In genomic region chr2:164418308-164418875, GRCm38 (mm10) we compare ENCODE assay signal across 1 mouse cellular context.
TF ChIP-seq lines count a peak whose summit lies in the region.

No protein-coding gene starts in this region.

TF ChIP-seq in CH12.LX, 34 proteins besides CTCF, POLR2A, EP300 and RAD21:
- TF ChIP-seq TCF12 (IDR thresholded peaks at IDR 0.05; ENCODE audit: low read depth, low read length) (0 out of 2 replicates have a peak, but pooled peaks have one; percentile 48), CHD2 (IDR thresholded peaks at IDR 0.05; ENCODE audit: low read length) (0 out of 2 replicates have a peak, but pooled peaks have one; percentile 31), MAFK (IDR thresholded peaks at IDR 0.05; ENCODE audit: insufficient replicate concordance, low read length) (no peak)
